Mouse (Mus musculus) midbrain, embryonic 16.5 days (tissue): ENCODE measurements around the gene Nrbp1. TPM values are rescaled to one million over a fixed set of nuclear protein-coding genes. Genes with fewer than 3 reads are reported as not detected.

ENCODE experiments used
- ATAC-seq: fragments of 200-750 bp; cut with Nextera tagmentation; 2 replicates; pipeline ENCODE4 v1.8.0; 2017; ENCODE audit warnings: moderate TSS enrichment
- H3K27ac ChIP-seq: fragments of 300-500 bp; sonication (generic); 2 replicates; pipeline ENCODE4 v1.5.1; 2014; ENCODE audit warnings: mild to moderate bottlenecking, low read length, mixed read lengths
- H3K27me3 ChIP-seq: fragments of 300-500 bp; sonication (generic); 2 replicates; pipeline ENCODE4 v1.6.1; 2014; ENCODE audit warnings: low read depth, low read length, mixed read lengths; ENCODE audit not compliant: control insufficient read depth, insufficient read depth
- H3K36me3 ChIP-seq: fragments of 300-500 bp; sonication (generic); 2 replicates; pipeline ENCODE4 v1.6.1; 2014; ENCODE audit warnings: mild to moderate bottlenecking, low read length, moderate library complexity, mixed read lengths; ENCODE audit not compliant: control insufficient read depth, insufficient read depth
- H3K4me1 ChIP-seq: fragments of 300-500 bp; sonication (generic); 2 replicates; pipeline ENCODE4 v1.6.1; 2014; ENCODE audit warnings: mild to moderate bottlenecking, low read length, mixed read lengths; ENCODE audit not compliant: control insufficient read depth, insufficient read depth
- H3K4me2 ChIP-seq: fragments of 300-500 bp; sonication (generic); 2 replicates; pipeline ENCODE4 v1.6.1; 2014; ENCODE audit warnings: mild to moderate bottlenecking, low read length, mixed read lengths
- H3K4me3 ChIP-seq: fragments of 300-500 bp; sonication (generic); 2 replicates; pipeline ENCODE4 v1.5.1; 2014; ENCODE audit warnings: low read depth, mild to moderate bottlenecking, low read length, moderate library complexity, mixed read lengths
- H3K9ac ChIP-seq: fragments of 300-500 bp; sonication (generic); 2 replicates; pipeline ENCODE4 v1.6.1; 2014; ENCODE audit warnings: low read depth, low read length, mixed read lengths
- H3K9me3 ChIP-seq: fragments of 300-500 bp; sonication (generic); replicated peaks from 2 replicates; pipeline ENCODE4 v1.6.1; 2014; ENCODE audit warnings: mild to moderate bottlenecking, low read length, mixed read lengths; ENCODE audit not compliant: control insufficient read depth, poor library complexity, severe bottlenecking
- WGBS: fragments of 180-500 bp; shearing (Covaris S2); extraction: QIAGEN DNeasy Blood & Tissue Kit; methylation state at CpG from one replicate; pipeline ENCODE4 v1.1.7; 2014; 5-methylcytosine and 5-hydroxymethylcytosine counted together
- polyA plus RNA-seq: library from polyadenylated mRNA; unstranded; fragments of >200 nt; fragmentation: Nextera tagmentation; extraction: Ambion mirVana; gene quantifications from 2 replicates; pipeline ENCODE4 v1.2.1, GENCODE M21; 2015

Nrbp1 gene
- 156 and 165 TPM in 2 replicates for polyA plus RNA-seq

GRCm38 (mm10) chr5:31240637-31241521 is at the start of gene Nrbp1, which contains the start of gene Gm9970:
TSS of gene Nrbp1 (plus strand) at chr5:31240864.
TSS of gene Gm9970 (minus strand) at chr5:31241232.
- peak within 1 kb of the TSS; percentile 97 for H3K27ac ChIP-seq
- no peaks in the 10 kb centered on the region; the same call in 1 of the 2 replicates for H3K9me3 ChIP-seq
- H3K36me3 ChIP-seq, result peaks cover 21% of the 10 kb centered on the region
- peak within 1 kb of the TSS; percentile 80 for H3K4me2 ChIP-seq
- ATAC-seq, result peak; percentile 99
- WGBS, result 0% methylated on average over 66 of the region's 103 CpGs
- H3K4me3 ChIP-seq, result peak within 1 kb of the TSS; percentile 92
- H3K4me1 ChIP-seq, result peaks cover 8% of the 10 kb centered on the region
- peak within 1 kb of the TSS; percentile 93 for H3K9ac ChIP-seq
- no peaks in the 10 kb centered on the region for H3K27me3 ChIP-seq

DNA sequence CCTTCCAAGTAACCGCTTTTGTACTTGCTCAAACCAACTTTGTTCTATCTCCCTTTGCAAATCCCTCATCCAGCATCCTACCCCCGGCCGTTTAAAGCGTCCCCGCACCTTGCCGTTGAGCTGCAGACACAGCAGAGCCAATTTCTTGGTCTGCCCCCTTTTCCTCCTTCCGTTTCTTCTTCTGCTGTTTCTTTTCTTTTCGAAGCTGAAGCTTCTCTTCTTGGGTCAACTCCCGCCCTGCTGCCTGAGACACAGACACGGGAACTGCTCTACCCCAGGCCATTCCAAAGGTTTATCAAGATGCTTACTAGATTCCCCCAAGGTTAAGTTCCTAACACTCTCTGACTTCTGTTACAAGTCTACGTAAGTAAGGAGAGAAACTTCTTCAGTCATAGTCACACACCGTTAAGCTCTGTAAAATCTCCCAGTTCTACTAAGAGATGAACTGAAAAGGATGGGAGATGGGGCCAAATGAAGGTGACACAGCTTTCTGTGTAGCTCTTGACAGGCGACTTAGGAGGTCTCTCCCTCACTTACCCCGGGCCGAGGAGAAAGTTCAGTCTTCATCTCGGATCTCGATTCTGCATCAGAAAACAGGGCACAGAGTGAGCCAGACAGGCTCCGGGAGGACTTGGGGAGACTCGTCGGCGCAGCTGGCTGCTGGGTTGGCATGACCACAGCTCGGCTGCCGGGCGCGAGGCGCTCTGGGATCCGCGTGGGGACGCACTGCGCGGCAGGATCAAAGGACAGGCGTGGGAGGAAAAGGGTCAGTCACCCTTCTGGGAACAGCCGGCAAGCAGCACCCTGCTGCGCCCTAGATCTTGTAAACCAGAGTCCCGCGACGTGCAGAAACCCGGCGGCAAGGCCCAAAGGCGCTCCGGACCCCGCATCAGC is 48.4 kb upstream of the Nrbp1 start:
- WGBS, result 15% methylated on average over 42 of the region's 42 CpGs
- H3K4me1 ChIP-seq, result peaks cover 20% of the 10 kb centered on the region
- peak; percentile 72 for ATAC-seq
- H3K9me3 ChIP-seq, result no peaks in the 10 kb centered on the region
- H3K36me3 ChIP-seq, result peaks cover 49% of the 10 kb centered on the region
- H3K27ac ChIP-seq, result peak overlapping the region; percentile 81
- H3K27me3 ChIP-seq, result no peaks in the 10 kb centered on the region
- H3K4me3 ChIP-seq, result peak overlapping the region; percentile 77
- H3K4me2 ChIP-seq, result peak overlapping the region; percentile 68
- peak overlapping the region; percentile 77 for H3K9ac ChIP-seq

DNA sequence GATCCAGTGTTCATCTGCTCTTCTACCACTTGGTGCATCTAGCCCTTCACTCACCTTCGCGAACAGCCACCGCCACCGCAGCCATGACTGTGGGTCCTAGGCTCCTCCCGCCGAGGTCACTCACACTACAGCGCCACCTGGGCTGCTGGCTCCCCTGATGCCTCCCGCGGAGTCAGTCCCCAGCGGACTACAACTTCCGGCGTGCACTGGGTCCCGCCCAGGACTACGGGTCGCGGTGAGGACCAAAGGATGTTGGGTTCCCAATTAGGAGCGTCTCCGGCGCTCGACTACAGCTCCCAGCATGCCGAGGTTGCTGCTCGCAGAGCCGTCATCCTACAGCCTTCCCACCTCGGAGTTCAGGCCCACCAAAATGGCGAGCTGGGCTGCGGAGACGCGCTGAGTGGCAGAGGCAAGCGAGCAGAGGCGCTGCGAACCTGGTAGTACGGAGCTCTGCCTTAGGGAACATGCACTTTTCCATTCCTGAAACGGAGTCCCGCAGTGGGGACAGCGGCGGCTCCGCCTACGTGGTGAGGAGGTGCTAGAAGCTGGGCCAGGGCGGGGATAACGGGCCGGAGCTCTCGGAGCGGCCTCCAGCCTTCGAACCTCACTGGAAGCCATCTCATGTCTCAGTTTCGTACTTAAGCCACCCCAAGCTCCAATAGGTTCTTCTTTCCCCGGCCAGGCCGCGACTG is 47.6 kb upstream of the Nrbp1 start, which contains the start of the genes Snx17 and Eif2b4:
TSS of gene Snx17 (plus strand) at position 289 of the 692 bp plus-strand sequence.
TSS of gene Eif2b4 (minus strand) at position 492 of the 692 bp plus-strand sequence.
- H3K4me2 ChIP-seq, result peak within 1 kb of the TSS; percentile 96
- no peaks in the 10 kb centered on the region for H3K9me3 ChIP-seq
- peak; percentile 97 for ATAC-seq
- WGBS, result under 1% methylated on average over 48 of the region's 48 CpGs
- H3K36me3 ChIP-seq, result peaks cover 51% of the 10 kb centered on the region
- H3K9ac ChIP-seq, result peak within 1 kb of the TSS; percentile 91
- H3K27me3 ChIP-seq, result no peaks in the 10 kb centered on the region
- peak within 1 kb of the TSS; percentile 77 for H3K4me3 ChIP-seq
- peaks cover 20% of the 10 kb centered on the region for H3K4me1 ChIP-seq
- H3K27ac ChIP-seq, result peak within 1 kb of the TSS; percentile 85

GRCm38 (mm10) chr5:31193631-31194281 is 46.9 kb upstream of the Nrbp1 start:
- H3K9me3 ChIP-seq, result no peaks in the 10 kb centered on the region
- no peaks in the 10 kb centered on the region for H3K27me3 ChIP-seq
- 11% methylated on average over 25 of the region's 25 CpGs for WGBS
- peaks cover 20% of the 10 kb centered on the region for H3K4me1 ChIP-seq
- H3K27ac ChIP-seq, result peak overlapping the region; percentile 85
- peak overlapping the region; percentile 96 for H3K4me2 ChIP-seq
- H3K36me3 ChIP-seq, result peaks cover 53% of the 10 kb centered on the region
- H3K4me3 ChIP-seq, result peak overlapping the region; percentile 77
- no peak for ATAC-seq
- peak overlapping the region; percentile 91 for H3K9ac ChIP-seq

- no peaks in the 10 kb centered on the region for H3K9me3 ChIP-seq
- peaks cover 56% of the 10 kb centered on the region for H3K36me3 ChIP-seq
- no peak overlapping the region for H3K4me3 ChIP-seq
- WGBS, result 90% methylated on average over 16 of the region's 16 CpGs
- H3K9ac ChIP-seq, result no peak overlapping the region
- H3K27me3 ChIP-seq, result no peaks in the 10 kb centered on the region
- H3K4me1 ChIP-seq, result peaks cover 20% of the 10 kb centered on the region
- ATAC-seq, result no peak
- peak overlapping the region; percentile 96; the same call in 1 of the 2 replicates for H3K4me2 ChIP-seq
- H3K27ac ChIP-seq, result no peak overlapping the region
These were observed 45.9 kb upstream of the Nrbp1 start for GRCm38 (mm10) chr5:31194486-31195485.

- Histone ChIP-seq H3K9ac (no peak overlapping the region), H3K9me3 (peaks cover 5% of the 10 kb centered on the region), H3K4me3 (no peak overlapping the region), H3K27ac (no peak overlapping the region), H3K27me3 (no peaks in the 10 kb centered on the region), H3K36me3 (peaks cover 54% of the 10 kb centered on the region), H3K4me2 (no peak overlapping the region), H3K4me1 (peaks cover 23% of the 10 kb centered on the region)
- 93% methylated on average over 4 of the region's 4 CpGs for WGBS
- ATAC-seq, result no peak
These were observed 45.0 kb upstream of the Nrbp1 start for GRCm38 (mm10) chr5:31195671-31196070.

DNA sequence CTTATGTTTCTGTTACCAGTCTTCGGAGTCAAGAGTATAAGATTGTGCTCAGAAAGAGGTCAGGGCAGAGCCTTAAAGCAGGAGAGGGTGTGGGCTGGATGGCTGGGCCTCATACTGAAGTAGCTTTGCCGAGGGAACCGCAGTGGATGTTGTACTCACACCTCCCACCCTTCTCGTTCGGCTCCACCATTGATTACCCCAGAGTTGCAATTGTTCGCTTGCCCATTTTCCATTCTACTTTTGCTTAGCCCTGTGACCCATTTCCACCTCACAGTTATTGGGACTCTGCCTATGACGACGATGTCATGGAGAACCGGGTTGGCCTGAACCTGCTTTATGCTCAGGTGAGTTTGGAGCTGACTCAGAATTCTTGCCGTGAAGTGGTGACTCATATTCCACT is 44.5 kb upstream of the Nrbp1 start:
- Histone ChIP-seq H3K27me3 (no peaks in the 10 kb centered on the region), H3K9me3 (peaks cover 5% of the 10 kb centered on the region), H3K4me2 (no peak overlapping the region), H3K27ac (no peak overlapping the region), H3K36me3 (peaks cover 51% of the 10 kb centered on the region), H3K9ac (no peak overlapping the region), H3K4me3 (no peak overlapping the region), H3K4me1 (peaks cover 29% of the 10 kb centered on the region)
- 97% methylated on average over 10 of the region's 10 CpGs for WGBS
- no peak for ATAC-seq
